Mouse (Mus musculus): ENCODE results near the gene Scarb1.

DNA sequence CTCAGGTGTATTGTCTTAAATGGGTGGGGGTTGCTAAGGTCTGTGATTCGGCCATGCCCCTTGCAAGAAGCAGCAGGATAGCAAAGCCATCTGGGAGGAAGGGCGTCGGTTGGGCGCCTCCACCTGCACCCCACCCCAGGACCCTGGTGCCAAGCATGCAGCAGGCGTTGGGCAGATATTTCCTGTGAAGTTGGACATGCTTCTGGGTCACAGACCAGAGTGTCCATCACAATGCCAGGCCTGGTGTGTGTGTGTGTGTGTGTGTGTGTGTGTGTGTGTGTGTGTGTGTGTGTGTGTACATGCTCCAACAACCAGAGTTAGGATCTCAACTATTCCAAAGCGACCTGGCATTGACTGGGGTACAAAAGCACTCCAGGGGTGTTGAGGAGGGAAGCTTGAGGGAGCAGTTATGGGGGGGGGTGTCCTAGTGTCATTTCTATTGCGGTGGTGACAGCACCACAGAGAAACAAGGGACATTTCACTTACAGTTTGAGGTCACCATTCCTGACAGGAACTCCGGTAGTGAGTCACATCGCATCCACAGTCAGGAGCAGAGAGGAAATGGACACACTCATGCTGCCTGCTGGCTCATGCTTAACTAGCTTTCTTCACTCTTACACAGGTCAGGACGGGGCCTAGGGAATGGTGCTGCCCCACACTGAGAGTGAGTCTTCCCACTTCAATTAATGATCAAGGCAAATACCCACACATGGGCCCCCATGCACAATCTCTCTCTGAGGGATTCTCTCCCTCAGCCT lies 68.5 kb downstream of the Scarb1 start:
- TF ChIP-seq POLR2A (IDR thresholded peaks at IDR 0.05; ENCODE audit: insufficient read depth, low read length): no peak
- TF ChIP-seq CTCF (IDR thresholded peaks at IDR 0.05; ENCODE audit: low read depth, low read length): no peak
